ENCODE assay signal across 8 mouse cellular contexts in genomic region chr11:117318202-117318601, GRCm38 (mm10).
A peak's percentile ranks its signal among the peaks of the same experiment; 100 is the strongest.
DNase-seq lines count a peak whose midpoint lies in the region; ATAC-seq and TF ChIP-seq lines count a peak whose summit lies in the region.

No protein-coding gene starts in this region.

- no peak for ATAC-seq in heart, embryonic 13.5 days (ENCODE audit: extremely low read depth, insufficient number of reproducible peaks, low FRiP score, low TSS enrichment)
- 0 out of 2 replicates have a peak, but pooled peaks have one; percentile 25 for ATAC-seq in hindbrain, embryonic 16.5 days

- H3K9me3 ChIP-seq in heart, embryonic 13.5 days: no peaks in the 10 kb centered on the region
- no peaks in the 10 kb centered on the region for H3K9me3 ChIP-seq in hindbrain, embryonic 16.5 days (ENCODE audit: control insufficient read depth, low read length)

- 38% methylated on average over 3 of the region's 3 CpGs for WGBS in heart, embryonic 13.5 days
- WGBS in hindbrain, embryonic 16.5 days: 40% methylated on average over 3 of the region's 3 CpGs

- H3K27ac ChIP-seq in heart, embryonic 13.5 days (replicated peaks): peak overlapping the region; percentile 87
- peak overlapping the region; percentile 79 for H3K27ac ChIP-seq in hindbrain, embryonic 16.5 days (ENCODE audit: low read depth, low read length)

- H3K4me2 ChIP-seq in heart, embryonic 13.5 days: peak overlapping the region; percentile 59; the same call in 1 of the 2 replicates
- no peak overlapping the region for H3K4me2 ChIP-seq in hindbrain, embryonic 16.5 days (ENCODE audit: low read length)
- peak overlapping the region; percentile 80 for H3K4me2 ChIP-seq in myocyte (ENCODE audit: low read depth)

- H3K9ac ChIP-seq in heart, embryonic 13.5 days: peak overlapping the region; percentile 74
- H3K9ac ChIP-seq in hindbrain, embryonic 16.5 days (ENCODE audit: low read depth, low read length): no peak overlapping the region

- H3K27me3 ChIP-seq in heart, embryonic 13.5 days (replicated peaks): no peaks in the 10 kb centered on the region
- H3K27me3 ChIP-seq in hindbrain, embryonic 16.5 days (replicated peaks; ENCODE audit: control insufficient read depth, insufficient read depth, low read length): no peaks in the 10 kb centered on the region
- H3K27me3 ChIP-seq in myocyte (ENCODE audit: control insufficient read depth, insufficient read depth, insufficient read length): no peaks in the 10 kb centered on the region

- H3K4me3 ChIP-seq in heart, embryonic 13.5 days: no peak overlapping the region
- H3K4me3 ChIP-seq in hindbrain, embryonic 16.5 days (ENCODE audit: low read length): no peak overlapping the region
- no peak overlapping the region for H3K4me3 ChIP-seq in myocyte

- no peak for TF ChIP-seq POLR2A in myocyte (IDR thresholded peaks at IDR 0.05; ENCODE audit: insufficient read length, low read depth)

- no peaks in the 10 kb centered on the region for H3K36me3 ChIP-seq in heart, embryonic 13.5 days
- no peaks in the 10 kb centered on the region for H3K36me3 ChIP-seq in hindbrain, embryonic 16.5 days (ENCODE audit: control insufficient read depth, insufficient read depth, low read length)
- H3K36me3 ChIP-seq in myocyte (ENCODE audit: control insufficient read depth, insufficient read depth): no peaks in the 10 kb centered on the region

- H3ac ChIP-seq in myocyte (ENCODE audit: control insufficient read depth, insufficient read length): peak overlapping the region; percentile 10

- H3K4me1 ChIP-seq in heart, embryonic 13.5 days: peaks cover 97% of the 10 kb centered on the region
- peaks cover 48% of the 10 kb centered on the region for H3K4me1 ChIP-seq in hindbrain, embryonic 16.5 days (ENCODE audit: control insufficient read depth, insufficient read depth, low read depth, low read length)

- no peak for DNase-seq in heart, adult 9 months (ENCODE audit: low spot score in 2 of 2)
- DNase-seq in embryo, embryonic 10 days (ENCODE audit: low spot score): peak; percentile 81
- no peak for DNase-seq in spleen, postnatal 14 days (ENCODE audit: low spot score in 2 of 2)
- DNase-seq in cerebellum, adult 9-10 months: no peak
- DNase-seq in cerebellum, postnatal 10 days: no peak

- H3K79me2 ChIP-seq in myocyte (ENCODE audit: control insufficient read depth, insufficient read depth): peaks cover 74% of the 10 kb centered on the region

TF ChIP-seq in myocyte, 11 proteins besides CTCF, POLR2A, EP300 and RAD21:
- TF ChIP-seq SRF (IDR thresholded peaks at IDR 0.05; ENCODE audit: control insufficient read depth, insufficient read length, low read depth): no peak
- TF ChIP-seq TCF12 (IDR thresholded peaks at IDR 0.05; ENCODE audit: insufficient read depth, poor library complexity, severe bottlenecking): no peak
- TF ChIP-seq MYOD1 (IDR thresholded peaks at IDR 0.05; ENCODE audit: control insufficient read depth in 1 of 3, insufficient read length in 2 of 3, low read depth in 2 of 3): no peak
- no peak for TF ChIP-seq POLR2AphosphoS2 (IDR thresholded peaks at IDR 0.05; ENCODE audit: insufficient read length, low read depth)
- TF ChIP-seq REST (IDR thresholded peaks at IDR 0.05; ENCODE audit: insufficient read depth, insufficient read length): no peak
- no peak for TF ChIP-seq USF1 (IDR thresholded peaks at IDR 0.05; ENCODE audit: low read depth)
- TF ChIP-seq E2F4 (IDR thresholded peaks at IDR 0.05; ENCODE audit: insufficient read depth): no peak
- no peak for TF ChIP-seq CEBPB (IDR thresholded peaks at IDR 0.05; ENCODE audit: insufficient read depth, poor library complexity, severe bottlenecking)
- TF ChIP-seq TCF3 (IDR thresholded peaks at IDR 0.05; ENCODE audit: insufficient read length, low read depth): no peak
- no peak for TF ChIP-seq MYOG (IDR thresholded peaks at IDR 0.05; ENCODE audit: control insufficient read depth in 1 of 3, insufficient read depth in 1 of 3, insufficient read length in 2 of 3, low read depth in 2 of 3)
- TF ChIP-seq MAX (IDR thresholded peaks at IDR 0.05; ENCODE audit: low read depth): no peak
